Mouse (Mus musculus) C2C12 (cell line): Measurements from ENCODE around the gene Gm28035. TPM values are rescaled to one million over a fixed set of nuclear protein-coding genes. Genes with fewer than 3 reads are reported as not detected.
A peak's percentile ranks its signal among the peaks of the same experiment; 100 is the strongest.

ENCODE experiments used
- H3K27me3 ChIP-seq: one replicate; pipeline ENCODE4 v1.6.1; 2011; ENCODE audit not compliant: control insufficient read depth, insufficient read depth, insufficient read length
- H3K36me3 ChIP-seq: one replicate; pipeline ENCODE4 v1.6.1; 2011; ENCODE audit not compliant: control insufficient read depth, insufficient read depth
- H3K4me3 ChIP-seq: one replicate; pipeline ENCODE4 v1.5.1; 2011; ENCODE audit warnings: mild to moderate bottlenecking, control low read depth; ENCODE audit not compliant: poor library complexity, insufficient read depth, severe bottlenecking
- H3K79me2 ChIP-seq: one replicate; pipeline ENCODE4 v1.6.1; 2011; ENCODE audit not compliant: control insufficient read depth, insufficient read depth
- H3K79me3 ChIP-seq: one replicate; pipeline ENCODE4 v1.6.1; 2011; ENCODE audit warnings: low read depth, control low read depth
- H3ac ChIP-seq: one replicate; pipeline ENCODE3; 2011; ENCODE audit warnings: low read depth; ENCODE audit not compliant: control insufficient read depth, insufficient read length
- CEBPB ChIP-seq: IDR thresholded peaks from one replicate; pipeline ENCODE4 v1.6.1; 2011; ENCODE audit warnings: low read depth, mild to moderate bottlenecking, control low read depth, moderate library complexity
- CTCF ChIP-seq: IDR thresholded peaks from one replicate; pipeline ENCODE4 v1.5.1; 2011; ENCODE audit not compliant: control insufficient read depth, insufficient read depth, insufficient read length
- FOSL1 ChIP-seq: IDR thresholded peaks from one replicate; pipeline ENCODE4 v1.8.0; 2011; ENCODE audit warnings: mild to moderate bottlenecking, low read length; ENCODE audit not compliant: poor library complexity, insufficient read depth, severe bottlenecking
- MAX ChIP-seq: IDR thresholded peaks from one replicate; pipeline ENCODE4 v1.6.1; 2011; ENCODE audit warnings: mild to moderate bottlenecking, control low read depth
- MYOD1 ChIP-seq: IDR thresholded peaks from one replicate; pipeline ENCODE4 v1.6.1; 2011; ENCODE audit warnings: low read depth; ENCODE audit not compliant: control insufficient read depth, insufficient read length
- MYOG ChIP-seq: IDR thresholded peaks from one replicate; pipeline ENCODE4 v1.6.1; 2011; ENCODE audit not compliant: control insufficient read depth, insufficient read length; ENCODE audit errors: extremely low read depth
- USF1 ChIP-seq: IDR thresholded peaks from one replicate; pipeline ENCODE4 v1.6.1; 2011; ENCODE audit warnings: low read depth, mild to moderate bottlenecking, control low read depth, moderate library complexity
- polyA plus RNA-seq: library from polyadenylated mRNA; unstranded; fragments of >200 nt; fragmentation: generic; extraction: Trizol; gene quantifications from one replicate; pipeline ENCODE4 v1.2.1, GENCODE M21; 2012; ENCODE audit warnings: missing spikeins

Gene Gm28035
- polyA plus RNA-seq, 1 experiment = 0.01 TPM

DNA sequence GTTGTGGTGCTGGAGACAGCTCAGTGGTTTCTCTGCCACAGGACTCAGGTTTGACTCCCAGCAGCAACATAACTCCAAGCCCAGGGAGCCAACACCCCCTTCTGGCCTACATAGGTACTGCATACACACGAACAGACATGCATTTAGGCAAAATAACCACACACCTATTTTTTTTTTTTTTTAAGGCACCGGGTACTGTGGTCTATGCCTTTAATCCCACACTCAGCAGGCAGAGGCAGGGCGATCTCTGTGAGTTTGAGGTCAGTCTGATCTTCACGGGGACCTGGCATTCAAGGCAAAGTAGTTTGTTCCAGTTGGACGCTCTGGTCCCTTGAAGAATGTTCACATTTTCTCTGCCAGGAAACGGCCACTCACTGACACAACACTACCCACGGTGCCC is 36.9 kb upstream of the Gm28035 start:
- no peaks in the 10 kb centered on the region for H3K27me3 ChIP-seq
- no peaks in the 10 kb centered on the region for H3K36me3 ChIP-seq
- H3K79me3 ChIP-seq = no peaks in the 10 kb centered on the region
- H3ac ChIP-seq = no peak overlapping the region
- no peaks in the 10 kb centered on the region for H3K79me2 ChIP-seq
- H3K4me3 ChIP-seq = no peak overlapping the region
- TF ChIP-seq CEBPB (no peak), CTCF (peak; percentile 1)

DNA sequence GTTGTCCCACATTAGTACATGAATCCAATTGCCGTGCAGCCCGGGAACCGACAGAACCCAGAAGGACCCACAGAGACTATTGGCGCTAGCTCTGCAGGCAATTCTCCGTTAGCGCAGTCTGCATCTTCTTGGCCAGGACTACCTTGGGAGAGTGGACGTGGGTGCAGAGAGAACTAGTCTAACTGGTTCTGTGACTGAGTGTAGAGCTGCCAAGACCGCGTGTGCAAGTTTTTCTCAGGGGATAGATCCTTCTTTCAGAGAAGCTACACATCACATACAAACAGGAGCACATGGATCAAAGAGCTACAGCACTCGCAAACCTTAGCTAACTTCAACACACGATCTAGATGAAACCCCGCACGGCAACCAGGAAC is 35.1 kb upstream of the Gm28035 start:
- no peaks in the 10 kb centered on the region for H3K36me3 ChIP-seq
- no peaks in the 10 kb centered on the region for H3K79me3 ChIP-seq
- TF ChIP-seq CTCF = no peak
- TF ChIP-seq MAX = no peak
- TF ChIP-seq FOSL1 = no peak
- no peak for TF ChIP-seq CEBPB
- peak overlapping the region; percentile 43 for H3K4me3 ChIP-seq
- H3K79me2 ChIP-seq = no peaks in the 10 kb centered on the region
- H3K27me3 ChIP-seq = no peaks in the 10 kb centered on the region
- H3ac ChIP-seq = peak overlapping the region; percentile 75

DNA sequence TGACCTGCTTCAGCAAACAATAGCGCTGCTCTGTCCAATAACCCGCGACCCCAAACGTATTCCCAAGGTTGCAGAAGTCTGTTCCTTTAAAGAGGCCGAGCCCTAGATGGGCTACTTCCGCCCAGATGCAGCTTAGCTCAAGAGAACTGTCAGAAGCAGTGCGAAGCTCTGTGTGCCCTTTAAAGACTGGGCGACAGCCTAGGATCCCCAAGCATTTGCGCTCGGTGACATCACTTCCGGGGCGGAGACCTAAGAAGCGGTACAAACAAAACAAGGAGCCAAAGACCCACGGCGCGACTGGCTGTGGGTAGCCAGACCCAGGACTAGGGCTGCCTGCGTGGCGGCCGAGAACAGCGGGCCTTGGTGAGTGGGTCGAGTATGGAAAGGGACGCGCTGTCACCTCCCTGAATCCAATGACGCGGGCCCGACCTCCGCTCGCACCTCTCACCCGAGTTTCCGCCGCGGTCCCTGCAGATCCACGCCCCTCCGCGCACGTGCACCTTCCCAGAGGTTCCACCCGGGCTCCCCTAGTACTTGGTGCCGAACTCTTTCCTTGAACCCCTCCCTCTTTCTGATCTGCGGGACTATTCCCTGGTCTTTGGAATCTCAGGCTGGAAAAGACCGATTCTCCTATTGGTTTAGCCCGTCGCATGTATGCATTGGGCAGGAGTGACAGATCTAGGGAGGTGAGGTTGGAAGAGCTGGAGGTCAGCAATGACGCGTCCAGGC is 34.6 kb upstream of the Gm28035 start, which contains the start of gene Kyat1:
Kyat1 (minus strand) TSS at position 219 of the 729 bp plus-strand sequence.
- Histone ChIP-seq H3K79me2 (no peaks in the 10 kb centered on the region), H3K27me3 (peaks cover 3% of the 10 kb centered on the region), H3ac (peak within 1 kb of the TSS; percentile 75), H3K79me3 (no peaks in the 10 kb centered on the region), H3K4me3 (peak within 1 kb of the TSS; percentile 43), H3K36me3 (no peaks in the 10 kb centered on the region)
- TF ChIP-seq USF1 (no peak), CEBPB (no peak), MYOD1 (no peak), MAX (no peak), FOSL1 (no peak), MYOG (no peak), CTCF (no peak)

DNA sequence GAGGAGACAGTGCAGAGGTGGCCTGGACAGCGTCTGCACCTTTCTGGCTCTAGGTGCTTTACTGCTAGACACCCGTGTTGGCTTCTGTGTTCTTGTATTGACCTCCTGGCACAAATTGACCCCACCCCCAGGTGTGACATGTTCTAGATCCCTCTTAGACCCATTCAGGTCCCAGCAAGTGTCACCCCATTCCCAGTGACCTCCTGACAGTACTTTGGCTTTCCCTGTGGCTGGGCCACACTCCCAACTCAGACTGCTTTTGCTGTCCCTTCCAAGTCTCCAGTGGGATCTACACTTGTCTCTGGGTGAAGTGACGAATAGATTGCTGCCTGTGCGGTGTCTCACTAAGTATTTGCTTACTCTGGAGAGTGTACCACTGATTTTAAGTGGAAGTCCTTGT is 33.0 kb upstream of the Gm28035 start:
- TF ChIP-seq FOSL1 (no peak), MYOD1 (no peak)
- H3ac ChIP-seq = no peak overlapping the region
- H3K27me3 ChIP-seq = peaks cover 3% of the 10 kb centered on the region
- no peak overlapping the region for H3K4me3 ChIP-seq
- no peaks in the 10 kb centered on the region for H3K79me2 ChIP-seq
- H3K36me3 ChIP-seq = no peaks in the 10 kb centered on the region
- H3K79me3 ChIP-seq = no peaks in the 10 kb centered on the region

GRCm38 (mm10) chr2:30207886-30208285 is 32.5 kb upstream of the Gm28035 start:
- H3K79me3 ChIP-seq = no peaks in the 10 kb centered on the region
- H3K36me3 ChIP-seq = no peaks in the 10 kb centered on the region
- H3K79me2 ChIP-seq = no peaks in the 10 kb centered on the region
- H3K27me3 ChIP-seq = peaks cover 3% of the 10 kb centered on the region
- no peak overlapping the region for H3ac ChIP-seq
- H3K4me3 ChIP-seq = no peak overlapping the region
- TF ChIP-seq MYOD1 = no peak
- no peak for TF ChIP-seq CTCF
- TF ChIP-seq MYOG = no peak
- no peak for TF ChIP-seq CEBPB
- no peak for TF ChIP-seq MAX
- TF ChIP-seq FOSL1 = no peak
- no peak for TF ChIP-seq USF1

GRCm38 (mm10) chr2:30211408-30212168 is 28.8 kb upstream of the Gm28035 start:
- no peak overlapping the region for H3ac ChIP-seq
- no peaks in the 10 kb centered on the region for H3K79me3 ChIP-seq
- no peak for TF ChIP-seq FOSL1
- TF ChIP-seq USF1 = no peak
- no peak for TF ChIP-seq MYOD1
- no peak for TF ChIP-seq MYOG
- no peak for TF ChIP-seq CTCF

More at GRCm38 (mm10) chr2:30211408-30212168, 28.8 kb upstream of the Gm28035 start:
- peaks cover 3% of the 10 kb centered on the region for H3K27me3 ChIP-seq
- no peaks in the 10 kb centered on the region for H3K36me3 ChIP-seq
- no peaks in the 10 kb centered on the region for H3K79me2 ChIP-seq
- H3K4me3 ChIP-seq = no peak overlapping the region
